Mouse (Mus musculus): ENCODE data around the gene Pxmp2. TPM values are rescaled to one million over a fixed set of nuclear protein-coding genes. Genes with fewer than 3 reads are reported as not detected.
A peak's percentile ranks its signal among the peaks of the same experiment; 100 is the strongest.

Pxmp2 gene
- polyA plus RNA-seq, 1 experiment from 2014 or later, result 13.3 TPM

DNA sequence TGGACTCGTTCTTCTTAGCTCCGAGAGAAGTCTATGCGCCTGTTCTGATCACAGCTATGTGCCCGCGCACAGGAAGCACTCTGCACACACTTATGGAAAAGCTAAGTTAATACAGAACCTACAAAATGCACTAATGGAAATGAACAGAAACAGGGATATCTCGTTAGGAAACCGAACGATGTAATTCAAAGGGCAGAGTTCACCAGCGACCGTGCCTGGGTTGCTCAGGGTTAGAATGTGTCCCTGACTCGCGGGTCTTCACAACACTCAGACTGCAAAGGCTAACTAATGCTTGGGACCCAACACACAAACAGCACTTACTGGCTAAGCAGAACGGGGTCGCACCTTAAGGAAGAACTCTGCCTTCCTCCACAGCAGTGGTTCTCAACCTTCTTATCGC lies 830 bp downstream of the Pxmp2 start:
- Histone ChIP-seq H3K4me2 (peak overlapping the region; percentile 83), H3K4me1 (ENCODE audit: control insufficient read depth, insufficient read depth, low read length) (peaks cover 2% of the 10 kb centered on the region; the same call in 1 of the 2 replicates), H3K9ac (ENCODE audit: low read length) (no peak overlapping the region), H3K27me3 (ENCODE audit: control insufficient read depth, insufficient read depth, low read length) (peaks cover 11% of the 10 kb centered on the region; the same call in 1 of the 2 replicates), H3K36me3 (ENCODE audit: control insufficient read depth, insufficient read depth, low read length) (no peaks in the 10 kb centered on the region; the same call in 1 of the 2 replicates), H3K4me3 (ENCODE audit: low read depth, low read length) (peak overlapping the region; percentile 75), H3K27ac (ENCODE audit: low read depth, low read length) (no peak overlapping the region), H3K9me3 (ENCODE audit: control insufficient read depth, low read length) (no peaks in the 10 kb centered on the region)
- 0 out of 2 replicates have a peak, but pooled peaks have one; percentile 0 for ATAC-seq (ENCODE audit: low FRiP score)
- WGBS, result 13% methylated on average over 15 of the region's 15 CpGs
- peak; percentile 85 for DNase-seq (ENCODE audit: low spot score, missing footprints)

DNA sequence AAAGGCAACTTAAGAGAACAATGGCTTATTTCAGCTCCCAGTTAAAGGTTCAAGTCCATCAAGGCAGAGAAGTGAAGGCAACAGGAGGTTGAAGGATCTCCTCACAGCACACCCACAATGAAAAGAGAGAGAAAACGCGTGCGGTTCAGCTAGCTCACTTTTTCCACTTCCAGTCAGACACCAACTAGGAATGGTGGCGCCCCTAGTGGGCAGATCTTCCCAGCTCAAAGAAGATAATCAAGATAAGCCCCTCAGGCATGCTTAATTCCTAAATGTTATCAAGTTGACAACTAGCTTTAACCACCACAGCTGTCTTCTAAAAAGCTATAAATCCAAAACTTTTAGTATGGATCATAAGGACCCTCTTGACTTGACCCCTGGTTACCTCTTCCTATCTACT lies 1.4 kb downstream of the Pxmp2 start:
- DNase-seq (ENCODE audit: low spot score, missing footprints), result peak; percentile 92
- ATAC-seq (ENCODE audit: low FRiP score), result no peak
- Histone ChIP-seq H3K9me3 (ENCODE audit: control insufficient read depth, low read length) (no peaks in the 10 kb centered on the region), H3K9ac (ENCODE audit: low read length) (no peak overlapping the region), H3K27ac (ENCODE audit: low read depth, low read length) (no peak overlapping the region), H3K4me1 (ENCODE audit: control insufficient read depth, insufficient read depth, low read length) (peaks cover 2% of the 10 kb centered on the region; the same call in 1 of the 2 replicates), H3K36me3 (ENCODE audit: control insufficient read depth, insufficient read depth, low read length) (no peaks in the 10 kb centered on the region), H3K4me2 (no peak overlapping the region), H3K27me3 (ENCODE audit: control insufficient read depth, insufficient read depth, low read length) (peaks cover 11% of the 10 kb centered on the region; the same call in 1 of the 2 replicates), H3K4me3 (ENCODE audit: low read depth, low read length) (no peak overlapping the region)
- WGBS, result 16% methylated on average over 4 of the region's 4 CpGs

DNA sequence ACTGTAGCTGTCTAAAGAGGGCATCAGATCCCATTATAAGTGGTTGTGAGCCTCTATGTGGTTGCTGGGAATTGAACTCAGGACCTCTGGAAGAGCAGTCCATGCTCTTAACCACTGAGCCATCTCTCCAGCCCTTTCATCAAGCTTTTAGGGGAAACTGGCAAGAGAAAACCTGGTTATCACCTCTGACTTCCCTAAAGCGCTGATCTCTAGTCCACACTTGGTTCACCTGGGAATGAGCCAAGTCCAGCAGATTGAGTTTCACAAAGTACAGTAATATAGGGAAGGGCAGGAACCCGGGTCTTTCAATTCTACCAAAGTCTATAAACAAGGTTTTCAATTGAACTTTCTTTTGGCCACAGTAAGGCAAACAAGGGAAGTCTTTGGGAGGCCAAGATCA lies 4.0 kb downstream of the Pxmp2 start:
- DNase-seq (ENCODE audit: low spot score, missing footprints), result no peak
- WGBS, result 85% methylated on average over 2 of the region's 2 CpGs
- ATAC-seq (ENCODE audit: low FRiP score), result no peak

DNA sequence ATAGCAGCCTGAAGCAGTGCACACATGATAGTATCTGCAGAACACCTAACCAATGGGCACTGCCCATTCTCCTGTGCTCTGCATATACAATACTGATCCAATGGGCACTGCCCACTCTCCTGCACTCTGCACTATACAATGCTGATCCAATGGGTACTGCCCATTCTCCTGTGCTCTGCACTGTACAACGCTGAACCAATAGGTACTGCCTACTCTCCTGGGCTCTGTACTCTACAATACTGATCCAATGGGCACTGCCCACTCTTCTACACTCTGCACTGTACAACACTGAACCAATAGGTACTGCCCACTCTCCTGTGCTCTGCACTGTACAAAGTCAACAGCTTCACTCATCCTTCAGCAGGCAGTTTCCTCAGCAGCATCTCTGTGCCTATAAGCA lies 9.1 kb downstream of the Pxmp2 start:
- DNase-seq (ENCODE audit: low spot score, missing footprints) (no peak), ATAC-seq (ENCODE audit: low FRiP score) (no peak)
- Histone ChIP-seq H3K36me3 (ENCODE audit: control insufficient read depth, insufficient read depth, low read length) (no peaks in the 10 kb centered on the region), H3K4me2 (no peak overlapping the region), H3K4me3 (ENCODE audit: low read depth, low read length) (no peak overlapping the region), H3K9ac (ENCODE audit: low read length) (no peak overlapping the region), H3K27ac (ENCODE audit: low read depth, low read length) (no peak overlapping the region), H3K9me3 (ENCODE audit: control insufficient read depth, low read length) (no peaks in the 10 kb centered on the region), H3K27me3 (ENCODE audit: control insufficient read depth, insufficient read depth, low read length) (no peaks in the 10 kb centered on the region), H3K4me1 (ENCODE audit: control insufficient read depth, insufficient read depth, low read length) (no peaks in the 10 kb centered on the region)
- WGBS, result 84% methylated on average over 1 of the region's 1 CpGs

More for the DNA sequence above, 4.0 kb downstream of the Pxmp2 start:
- H3K9ac ChIP-seq (ENCODE audit: low read length), result no peak overlapping the region
- no peak overlapping the region for H3K4me3 ChIP-seq (ENCODE audit: low read depth, low read length)
- no peak overlapping the region for H3K4me2 ChIP-seq
- H3K4me1 ChIP-seq (ENCODE audit: control insufficient read depth, insufficient read depth, low read length), result peaks cover 2% of the 10 kb centered on the region; the same call in 1 of the 2 replicates
- no peaks in the 10 kb centered on the region for H3K36me3 ChIP-seq (ENCODE audit: control insufficient read depth, insufficient read depth, low read length)
- H3K9me3 ChIP-seq (ENCODE audit: control insufficient read depth, low read length), result no peaks in the 10 kb centered on the region
- H3K27me3 ChIP-seq (ENCODE audit: control insufficient read depth, insufficient read depth, low read length), result peaks cover 11% of the 10 kb centered on the region; the same call in 1 of the 2 replicates
- H3K27ac ChIP-seq (ENCODE audit: low read depth, low read length), result no peak overlapping the region

DNA sequence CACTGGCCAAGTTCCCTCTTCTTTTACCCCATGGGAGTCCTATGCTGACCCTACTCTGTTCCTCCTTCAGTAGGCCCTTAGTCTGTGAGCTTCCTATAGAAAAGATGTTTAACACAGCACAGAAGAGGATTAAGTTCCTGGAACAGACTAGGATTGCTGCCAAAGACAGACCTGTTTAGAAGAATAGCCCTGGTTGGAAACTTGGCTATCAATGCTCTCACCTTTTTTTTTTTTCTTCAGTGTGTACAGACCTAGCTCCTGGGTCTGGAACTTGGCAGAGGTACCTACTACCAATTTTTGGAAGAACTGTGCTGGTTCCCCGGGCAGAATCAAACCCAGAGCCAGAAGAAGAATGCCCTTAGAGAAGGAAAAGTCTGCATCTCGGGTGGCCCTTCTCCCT lies 9.6 kb downstream of the Pxmp2 start:
- ATAC-seq (ENCODE audit: low FRiP score) (no peak), DNase-seq (ENCODE audit: low spot score, missing footprints) (no peak)
- no peaks in the 10 kb centered on the region for H3K9me3 ChIP-seq (ENCODE audit: control insufficient read depth, low read length)

DNA sequence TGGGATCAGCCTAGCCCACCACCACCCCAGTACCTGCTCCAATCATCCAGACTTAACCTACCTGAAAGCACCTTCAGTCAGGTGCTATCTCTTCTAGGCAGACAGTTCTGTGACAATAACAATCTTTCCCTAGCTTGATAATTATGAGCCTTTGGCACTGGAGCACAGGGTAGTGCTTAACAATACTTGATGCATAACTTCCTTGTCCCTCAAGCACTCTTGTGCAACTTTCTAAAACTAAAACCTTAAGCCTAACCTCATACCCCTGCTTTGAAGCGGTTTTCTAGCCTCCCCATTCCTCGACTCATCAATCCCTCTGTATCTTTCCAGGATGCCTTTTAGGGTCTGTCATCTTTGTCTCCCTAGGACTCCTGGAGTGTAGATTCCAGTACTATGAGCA lies 11.1 kb downstream of the Pxmp2 start:
- H3K36me3 ChIP-seq (ENCODE audit: control insufficient read depth, insufficient read depth, low read length), result no peaks in the 10 kb centered on the region
- H3K27me3 ChIP-seq (ENCODE audit: control insufficient read depth, insufficient read depth, low read length), result no peaks in the 10 kb centered on the region
- H3K9ac ChIP-seq (ENCODE audit: low read length), result no peak overlapping the region
- no peaks in the 10 kb centered on the region for H3K4me1 ChIP-seq (ENCODE audit: control insufficient read depth, insufficient read depth, low read length)
- WGBS, result 75% methylated on average over 2 of the region's 2 CpGs
- H3K9me3 ChIP-seq (ENCODE audit: control insufficient read depth, low read length), result no peaks in the 10 kb centered on the region
- H3K4me2 ChIP-seq, result no peak overlapping the region
- H3K4me3 ChIP-seq (ENCODE audit: low read depth, low read length), result no peak overlapping the region
- ATAC-seq (ENCODE audit: low FRiP score) (no peak), DNase-seq (ENCODE audit: low spot score, missing footprints) (no peak)
- H3K27ac ChIP-seq (ENCODE audit: low read depth, low read length), result no peak overlapping the region

More for the DNA sequence above, 9.6 kb downstream of the Pxmp2 start:
- H3K36me3 ChIP-seq (ENCODE audit: control insufficient read depth, insufficient read depth, low read length), result no peaks in the 10 kb centered on the region
- no peak overlapping the region for H3K27ac ChIP-seq (ENCODE audit: low read depth, low read length)
- H3K4me2 ChIP-seq, result no peak overlapping the region
- H3K27me3 ChIP-seq (ENCODE audit: control insufficient read depth, insufficient read depth, low read length), result no peaks in the 10 kb centered on the region
- no peaks in the 10 kb centered on the region for H3K4me1 ChIP-seq (ENCODE audit: control insufficient read depth, insufficient read depth, low read length)
- 88% methylated on average over 2 of the region's 2 CpGs for WGBS
- no peak overlapping the region for H3K9ac ChIP-seq (ENCODE audit: low read length)
- no peak overlapping the region for H3K4me3 ChIP-seq (ENCODE audit: low read depth, low read length)

DNA sequence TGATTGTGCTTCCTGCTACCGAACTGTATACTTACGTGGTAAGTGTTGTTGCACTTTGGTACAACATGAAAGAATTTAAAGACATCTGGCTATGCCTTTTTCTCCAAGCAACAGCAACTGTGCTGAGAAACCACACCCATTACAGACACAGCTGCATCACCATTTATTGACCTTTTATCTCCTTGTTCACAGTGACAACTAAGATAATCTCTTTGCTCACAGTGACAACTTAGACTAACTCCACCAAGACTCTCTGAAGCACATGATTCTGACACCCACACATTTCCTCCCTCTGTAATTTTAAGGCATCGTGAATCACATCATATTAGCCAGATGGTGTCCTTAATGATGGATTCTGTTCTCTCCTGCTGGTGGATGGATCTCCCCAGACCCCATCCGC lies 11.8 kb downstream of the Pxmp2 start:
- Histone ChIP-seq H3K36me3 (ENCODE audit: control insufficient read depth, insufficient read depth, low read length) (no peaks in the 10 kb centered on the region), H3K9ac (ENCODE audit: low read length) (no peak overlapping the region), H3K4me3 (ENCODE audit: low read depth, low read length) (no peak overlapping the region), H3K27me3 (ENCODE audit: control insufficient read depth, insufficient read depth, low read length) (no peaks in the 10 kb centered on the region), H3K27ac (ENCODE audit: low read depth, low read length) (no peak overlapping the region), H3K9me3 (ENCODE audit: control insufficient read depth, low read length) (no peaks in the 10 kb centered on the region), H3K4me2 (no peak overlapping the region), H3K4me1 (ENCODE audit: control insufficient read depth, insufficient read depth, low read length) (0 out of 2 replicates have a peak, but pooled peaks cover under 1% of the 10 kb centered on the region)
- 84% methylated on average over 4 of the region's 4 CpGs for WGBS
- ATAC-seq (ENCODE audit: low FRiP score) (no peak), DNase-seq (ENCODE audit: low spot score, missing footprints) (no peak)

DNA sequence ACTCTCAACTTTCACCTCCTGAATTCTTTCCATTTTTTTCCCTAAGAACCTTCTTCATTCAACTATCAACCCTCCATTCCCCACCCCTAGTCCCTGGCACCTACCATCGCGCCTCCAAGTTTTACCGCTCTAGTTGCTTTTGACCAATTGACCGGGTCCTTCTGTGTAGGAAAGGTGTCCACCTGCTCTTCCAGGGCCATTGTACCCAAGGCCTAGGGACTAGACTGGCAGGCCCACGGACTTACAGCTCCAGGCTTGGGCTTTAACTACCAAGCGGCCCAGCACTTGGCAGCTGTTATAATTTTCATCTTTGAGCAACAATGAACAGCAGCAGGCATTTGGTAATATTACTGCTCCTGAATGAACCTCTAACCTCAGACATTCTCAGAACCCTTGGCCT lies 15.7 kb downstream of the Pxmp2 start:
- Histone ChIP-seq H3K9me3 (ENCODE audit: control insufficient read depth, low read length) (no peaks in the 10 kb centered on the region), H3K4me2 (no peak overlapping the region), H3K4me3 (ENCODE audit: low read depth, low read length) (no peak overlapping the region), H3K27ac (ENCODE audit: low read depth, low read length) (no peak overlapping the region), H3K4me1 (ENCODE audit: control insufficient read depth, insufficient read depth, low read length) (peaks cover 9% of the 10 kb centered on the region), H3K27me3 (ENCODE audit: control insufficient read depth, insufficient read depth, low read length) (no peaks in the 10 kb centered on the region), H3K36me3 (ENCODE audit: control insufficient read depth, insufficient read depth, low read length) (peaks cover 12% of the 10 kb centered on the region), H3K9ac (ENCODE audit: low read length) (no peak overlapping the region; the same call in 1 of the 2 replicates)
- 96% methylated on average over 6 of the region's 6 CpGs for WGBS
- DNase-seq (ENCODE audit: low spot score, missing footprints) (no peak), ATAC-seq (ENCODE audit: low FRiP score) (peak; percentile 57)

DNA sequence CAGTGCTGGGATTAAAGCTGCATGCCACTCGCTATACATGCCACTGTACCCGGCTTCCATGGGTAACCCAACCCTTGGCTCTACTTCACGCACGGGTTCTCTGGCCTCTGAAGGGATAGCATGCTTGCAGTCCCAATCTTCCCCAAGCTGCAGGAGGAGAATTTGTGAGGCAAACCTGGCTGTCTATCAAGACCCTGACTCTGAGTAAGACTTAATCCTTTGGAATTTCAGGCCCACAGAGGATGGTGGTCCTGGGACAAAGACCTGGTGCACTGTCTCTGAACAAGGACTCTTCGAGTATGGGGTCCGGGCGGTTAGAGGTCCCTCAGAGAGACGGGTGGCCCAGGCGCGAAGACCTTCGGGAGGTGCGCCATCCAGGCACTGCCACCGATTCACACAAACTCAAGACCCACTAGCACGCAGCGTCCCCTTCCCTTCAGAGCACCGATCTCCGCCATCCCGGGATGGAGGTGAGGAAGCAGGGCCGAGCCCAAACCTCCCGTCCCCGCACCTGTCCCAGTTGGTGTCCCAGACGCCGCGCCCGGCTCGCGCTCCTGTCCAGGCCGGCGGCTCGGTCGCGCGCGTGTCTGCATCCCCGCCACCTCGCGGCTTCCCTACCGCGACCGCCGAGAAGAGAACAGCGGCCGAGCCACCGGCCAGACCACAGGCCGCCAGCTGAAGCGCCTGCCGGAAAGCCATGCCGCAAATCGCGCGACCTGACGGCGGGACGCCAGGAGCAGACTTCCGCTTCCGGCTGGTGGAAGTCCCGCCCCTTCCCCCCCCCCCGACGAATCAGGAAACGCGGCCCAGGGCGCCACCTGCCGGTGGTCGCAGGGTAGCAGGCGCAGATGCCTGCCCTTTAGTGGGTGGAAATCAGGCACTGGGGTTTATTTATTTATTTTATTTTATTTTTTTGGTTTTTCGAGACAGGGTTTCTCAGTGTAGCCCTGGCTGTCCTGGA lies 16.6 kb downstream of the Pxmp2 start, which contains the start of gene Pgam5:
TSS of gene Pgam5 (minus strand) at position 773 of the 961 bp plus-strand sequence.
- peak within 1 kb of the TSS; percentile 91 for H3K9ac ChIP-seq (ENCODE audit: low read length)
- ATAC-seq (ENCODE audit: low FRiP score) (peak; percentile 93), DNase-seq (ENCODE audit: low spot score, missing footprints) (peak; percentile 100)
- WGBS, result under 1% methylated on average over 63 of the region's 66 CpGs
- no peak within 1 kb of the TSS; the same call in 1 of the 2 replicates for H3K27ac ChIP-seq (ENCODE audit: low read depth, low read length)
- peaks cover 20% of the 10 kb centered on the region for H3K36me3 ChIP-seq (ENCODE audit: control insufficient read depth, insufficient read depth, low read length)
- H3K27me3 ChIP-seq (ENCODE audit: control insufficient read depth, insufficient read depth, low read length), result no peaks in the 10 kb centered on the region
- peak within 1 kb of the TSS; percentile 97 for H3K4me3 ChIP-seq (ENCODE audit: low read depth, low read length)
- H3K4me1 ChIP-seq (ENCODE audit: control insufficient read depth, insufficient read depth, low read length), result peaks cover 9% of the 10 kb centered on the region
- H3K9me3 ChIP-seq (ENCODE audit: control insufficient read depth, low read length), result no peaks in the 10 kb centered on the region
- peak within 1 kb of the TSS; percentile 96 for H3K4me2 ChIP-seq

All from midbrain, embryonic 11.5 days (tissue).